Mouse (Mus musculus): ENCODE measurements around the gene Cutal. TPM values are rescaled to one million over a fixed set of nuclear protein-coding genes. Genes with fewer than 3 reads are reported as not detected.
"Not testable (repeated sequence)": the region's sequence is repeated elsewhere in the genome, so short reads cannot be mapped to it uniquely, and the experiment has no call there.

The Cutal gene
- polyA plus RNA-seq (2016; fragmentation: Nextera tagmentation; extraction: Ambion mirVana): 0.23 TPM in 1 of 2 replicates, not detected in the other

GRCm38 (mm10) chr2:34874271-34874670, at the start of gene Cutal:
Gene Cutal (plus strand): TSS chr2:34874396.
- H3K4me2 ChIP-seq (replicated peaks): peak within 1 kb of the TSS; percentile 39
- H3K9me3 ChIP-seq (replicated peaks): no peaks in the 10 kb centered on the region
- no peak for ATAC-seq (ENCODE audit: low FRiP score)
- WGBS: 2% methylated on average over 14 of the region's 14 CpGs
- H3K4me1 ChIP-seq: peaks cover 17% of the 10 kb centered on the region
- no peaks in the 10 kb centered on the region for H3K36me3 ChIP-seq
- H3K27ac ChIP-seq: no peak within 1 kb of the TSS
- H3K27me3 ChIP-seq: peaks cover 41% of the 10 kb centered on the region
- 0 out of 2 replicates have a peak within 1 kb of the TSS, but pooled peaks have one; percentile 27 for H3K9ac ChIP-seq
- H3K4me3 ChIP-seq: no peak within 1 kb of the TSS

- WGBS: under 1% methylated on average over 57 of the region's 57 CpGs
- H3K27me3 ChIP-seq: peaks cover 11% of the 10 kb centered on the region
- H3K27ac ChIP-seq: peak within 1 kb of the TSS; percentile 76
- ATAC-seq (ENCODE audit: low FRiP score): peak; percentile 96
- peaks cover 17% of the 10 kb centered on the region for H3K4me1 ChIP-seq
- peaks cover 14% of the 10 kb centered on the region for H3K36me3 ChIP-seq
- no peaks in the 10 kb centered on the region for H3K9me3 ChIP-seq (replicated peaks)
- peak within 1 kb of the TSS; percentile 77 for H3K4me3 ChIP-seq
- peak within 1 kb of the TSS; percentile 90 for H3K4me2 ChIP-seq (replicated peaks)
- H3K9ac ChIP-seq: peak within 1 kb of the TSS; percentile 81
Measured at GRCm38 (mm10) chr2:34825827-34826459, 48.3 kb upstream of the Cutal start, which contains the start of gene Fbxw2. Gene Fbxw2 (minus strand): TSS chr2:34826311.

- Histone ChIP-seq H3K4me2 (replicated peaks) (peak overlapping the region; percentile 90), H3K4me3 (peak overlapping the region; percentile 77), H3K36me3 (peaks cover 10% of the 10 kb centered on the region; the same call in 1 of the 2 replicates), H3K4me1 (peaks cover 17% of the 10 kb centered on the region), H3K27ac (peak overlapping the region; percentile 76), H3K27me3 (peaks cover 11% of the 10 kb centered on the region), H3K9me3 (replicated peaks) (no peaks in the 10 kb centered on the region), H3K9ac (peak overlapping the region; percentile 81)
- ATAC-seq (ENCODE audit: low FRiP score): peak; percentile 46; the same call in 1 of the 2 replicates
- WGBS: 34% methylated on average over 20 of the region's 21 CpGs
Measured at GRCm38 (mm10) chr2:34826460-34827231, 47.5 kb upstream of the Cutal start.

- peaks cover 11% of the 10 kb centered on the region for H3K27me3 ChIP-seq
- no peak overlapping the region for H3K4me3 ChIP-seq
- 94% methylated on average over 4 of the region's 4 CpGs for WGBS
- H3K4me2 ChIP-seq (replicated peaks): no peak overlapping the region
- no peak for ATAC-seq (ENCODE audit: low FRiP score)
- 0 out of 2 replicates have a peak, but pooled peaks cover 2% of the 10 kb centered on the region for H3K36me3 ChIP-seq
- H3K4me1 ChIP-seq: peaks cover 17% of the 10 kb centered on the region
- no peak overlapping the region for H3K9ac ChIP-seq
- H3K27ac ChIP-seq: no peak overlapping the region
- no peaks in the 10 kb centered on the region for H3K9me3 ChIP-seq (replicated peaks)
Measured at GRCm38 (mm10) chr2:34827591-34827990, 46.6 kb upstream of the Cutal start.

GRCm38 (mm10) chr2:34828026-34828425, 46.2 kb upstream of the Cutal start:
- Histone ChIP-seq H3K4me2 (replicated peaks) (no peak overlapping the region), H3K27ac (no peak overlapping the region), H3K27me3 (peaks cover 11% of the 10 kb centered on the region), H3K4me1 (peaks cover 17% of the 10 kb centered on the region), H3K36me3 (no peaks in the 10 kb centered on the region), H3K9me3 (replicated peaks) (no peaks in the 10 kb centered on the region), H3K9ac (no peak overlapping the region), H3K4me3 (no peak overlapping the region)
- WGBS: 83% methylated on average over 1 of the region's 1 CpGs
- no peak for ATAC-seq (ENCODE audit: low FRiP score)

- WGBS: 94% methylated on average over 17 of the region's 17 CpGs
- not testable (repeated sequence) for ATAC-seq (ENCODE audit: low FRiP score); H3K36me3 ChIP-seq
Measured at GRCm38 (mm10) chr2:34830066-34830465, 44.1 kb upstream of the Cutal start.

GRCm38 (mm10) chr2:34832766-34833457, 41.3 kb upstream of the Cutal start, which contains the start of gene Gm34653:
Gene Gm34653 (plus strand): TSS chr2:34833007.
- not testable (repeated sequence) for H3K4me1 ChIP-seq; ATAC-seq (ENCODE audit: low FRiP score); H3K9me3 ChIP-seq (replicated peaks); H3K9ac ChIP-seq; H3K4me3 ChIP-seq; H3K36me3 ChIP-seq; H3K27ac ChIP-seq; H3K4me2 ChIP-seq (replicated peaks)
- WGBS: 74% methylated on average over 11 of the region's 11 CpGs
- H3K27me3 ChIP-seq: peaks cover 11% of the 10 kb centered on the region

More at GRCm38 (mm10) chr2:34830066-34830465, 44.1 kb upstream of the Cutal start:
- not testable (repeated sequence) for H3K9me3 ChIP-seq (replicated peaks); H3K27ac ChIP-seq; H3K9ac ChIP-seq; H3K4me2 ChIP-seq (replicated peaks); H3K4me1 ChIP-seq; H3K4me3 ChIP-seq
- peaks cover 11% of the 10 kb centered on the region for H3K27me3 ChIP-seq

GRCm38 (mm10) chr2:34833624-34834023, 40.6 kb upstream of the Cutal start:
- ATAC-seq (ENCODE audit: low FRiP score): no peak
- Histone ChIP-seq H3K9ac (no peak overlapping the region), H3K4me1 (no peaks in the 10 kb centered on the region), H3K4me3 (no peak overlapping the region), H3K36me3 (no peaks in the 10 kb centered on the region), H3K4me2 (replicated peaks) (no peak overlapping the region), H3K27me3 (0 out of 2 replicates have a peak, but pooled peaks cover 8% of the 10 kb centered on the region), H3K9me3 (replicated peaks) (no peaks in the 10 kb centered on the region), H3K27ac (no peak overlapping the region)
- WGBS: 89% methylated on average over 17 of the region's 17 CpGs

- Histone ChIP-seq H3K9me3 (replicated peaks) (no peaks in the 10 kb centered on the region), H3K9ac (no peak overlapping the region), H3K27ac (no peak overlapping the region), H3K36me3 (no peaks in the 10 kb centered on the region), H3K27me3 (0 out of 2 replicates have a peak, but pooled peaks cover 3% of the 10 kb centered on the region), H3K4me1 (no peaks in the 10 kb centered on the region), H3K4me3 (no peak overlapping the region), H3K4me2 (replicated peaks) (no peak overlapping the region)
- ATAC-seq (ENCODE audit: low FRiP score): no peak
- WGBS: 76% methylated on average over 3 of the region's 3 CpGs
Measured at GRCm38 (mm10) chr2:34835669-34836068, 38.5 kb upstream of the Cutal start.

- H3K4me3 ChIP-seq; H3K36me3 ChIP-seq; H3K27me3 ChIP-seq; H3K4me2 ChIP-seq (replicated peaks); H3K9me3 ChIP-seq (replicated peaks); ATAC-seq (ENCODE audit: low FRiP score); H3K9ac ChIP-seq; H3K4me1 ChIP-seq; H3K27ac ChIP-seq: not testable (repeated sequence)
- 85% methylated on average over 5 of the region's 5 CpGs for WGBS
Measured at GRCm38 (mm10) chr2:34840143-34840542, 34.1 kb upstream of the Cutal start.

GRCm38 (mm10) chr2:34841706-34842105, 32.5 kb upstream of the Cutal start:
- Histone ChIP-seq H3K9me3 (replicated peaks) (no peaks in the 10 kb centered on the region), H3K4me3 (no peak overlapping the region), H3K27ac (no peak overlapping the region), H3K27me3 (0 out of 2 replicates have a peak, but pooled peaks cover 3% of the 10 kb centered on the region), H3K9ac (no peak overlapping the region), H3K4me1 (no peaks in the 10 kb centered on the region), H3K4me2 (replicated peaks) (no peak overlapping the region), H3K36me3 (no peaks in the 10 kb centered on the region)
- 94% methylated on average over 8 of the region's 8 CpGs for WGBS
- ATAC-seq (ENCODE audit: low FRiP score): no peak
